Mouse (Mus musculus) forebrain, embryonic 15.5 days (tissue): ENCODE measurements around the gene Med12l. TPM values are rescaled to one million over a fixed set of nuclear protein-coding genes. Genes with fewer than 3 reads are reported as not detected.
"Not testable (repeated sequence)": the region's sequence is repeated elsewhere in the genome, so short reads cannot be mapped to it uniquely, and the experiment has no call there.

Experiments
- ATAC-seq: fragments of 200-750 bp; cut with Nextera tagmentation; replicated peaks from 2 replicates; pipeline ENCODE4 v1.8.0; 2017; ENCODE audit warnings: mild to moderate bottlenecking, moderate TSS enrichment, moderate library complexity
- H3K27ac ChIP-seq: fragments of 300-500 bp; sonication (generic); replicated peaks from 2 replicates; pipeline ENCODE4 v1.5.1; 2015; ENCODE audit warnings: mild to moderate bottlenecking, inconsistent platforms
- H3K27me3 ChIP-seq: fragments of 300-500 bp; sonication (generic); 2 replicates; pipeline ENCODE4 v1.6.1; 2015; ENCODE audit warnings: inconsistent platforms
- H3K36me3 ChIP-seq: fragments of 300-500 bp; sonication (generic); 2 replicates; pipeline ENCODE4 v1.6.1; 2015; ENCODE audit warnings: mild to moderate bottlenecking, inconsistent platforms
- H3K4me1 ChIP-seq: fragments of 300-500 bp; sonication (generic); 2 replicates; pipeline ENCODE4 v1.6.1; 2015; ENCODE audit warnings: inconsistent platforms
- H3K4me2 ChIP-seq: fragments of 300-500 bp; sonication (generic); replicated peaks from 2 replicates; pipeline ENCODE4 v1.6.1; 2015; ENCODE audit warnings: mild to moderate bottlenecking, inconsistent platforms
- H3K4me3 ChIP-seq: fragments of 300-500 bp; sonication (generic); 2 replicates; pipeline ENCODE4 v1.5.1; 2015; ENCODE audit warnings: mild to moderate bottlenecking, inconsistent platforms
- H3K9ac ChIP-seq: fragments of 300-500 bp; sonication (generic); replicated peaks from 2 replicates; pipeline ENCODE4 v1.6.1; 2015; ENCODE audit warnings: mild to moderate bottlenecking, inconsistent platforms
- H3K9me3 ChIP-seq: fragments of 300-500 bp; sonication (generic); 2 replicates; pipeline ENCODE4 v1.6.1; 2016; ENCODE audit warnings: inconsistent platforms
- WGBS: fragments of 180-500 bp; shearing (Covaris S2); methylation state at CpG from one replicate; pipeline ENCODE4 v1.1.7; 2015; ENCODE audit warnings: mixed read lengths; 5-methylcytosine and 5-hydroxymethylcytosine counted together
- polyA plus RNA-seq: library from polyadenylated mRNA; unstranded; fragments of >200 nt; fragmentation: Nextera tagmentation; extraction: Ambion mirVana; gene quantifications from 2 replicates; pipeline ENCODE4 v1.2.1, GENCODE M21; 2015

The Med12l gene
- polyA plus RNA-seq, 1 experiment from 2014 or later = 3.3 TPM

GRCm38 (mm10) chr3:59133189-59133588 is 127.6 kb downstream of the Med12l start:
- Histone ChIP-seq H3K27ac (no peak overlapping the region), H3K4me3 (no peak overlapping the region), H3K9me3 (no peaks in the 10 kb centered on the region), H3K4me1 (no peaks in the 10 kb centered on the region), H3K4me2 (no peak overlapping the region), H3K9ac (no peak overlapping the region), H3K36me3 (no peaks in the 10 kb centered on the region), H3K27me3 (no peaks in the 10 kb centered on the region)
- 92% methylated on average over 5 of the region's 5 CpGs for WGBS
- no peak for ATAC-seq

GRCm38 (mm10) chr3:59135911-59136653 is 130.5 kb downstream of the Med12l start:
- no peak overlapping the region for H3K27ac ChIP-seq
- H3K4me1 ChIP-seq = no peaks in the 10 kb centered on the region
- WGBS = 78% methylated on average over 5 of the region's 5 CpGs
- H3K27me3 ChIP-seq = no peaks in the 10 kb centered on the region
- no peaks in the 10 kb centered on the region for H3K9me3 ChIP-seq
- H3K4me3 ChIP-seq = no peak overlapping the region
- no peak for ATAC-seq
- no peak overlapping the region for H3K4me2 ChIP-seq
- no peak overlapping the region for H3K9ac ChIP-seq
- no peaks in the 10 kb centered on the region for H3K36me3 ChIP-seq

GRCm38 (mm10) chr3:59138946-59139468 is 133.4 kb downstream of the Med12l start:
- Histone ChIP-seq H3K4me3 (no peak overlapping the region), H3K4me1 (no peaks in the 10 kb centered on the region), H3K27me3 (no peaks in the 10 kb centered on the region), H3K27ac (no peak overlapping the region), H3K9me3 (no peaks in the 10 kb centered on the region), H3K4me2 (no peak overlapping the region), H3K9ac (no peak overlapping the region), H3K36me3 (no peaks in the 10 kb centered on the region)
- WGBS = 72% methylated on average over 12 of the region's 12 CpGs
- no peak for ATAC-seq

GRCm38 (mm10) chr3:59139651-59140051 is 134.0 kb downstream of the Med12l start:
- no peak overlapping the region for H3K4me3 ChIP-seq
- H3K36me3 ChIP-seq = no peaks in the 10 kb centered on the region
- H3K4me2 ChIP-seq = no peak overlapping the region
- no peaks in the 10 kb centered on the region for H3K9me3 ChIP-seq
- H3K9ac ChIP-seq = no peak overlapping the region
- H3K27ac ChIP-seq = no peak overlapping the region
- no peaks in the 10 kb centered on the region for H3K4me1 ChIP-seq
- H3K27me3 ChIP-seq = no peaks in the 10 kb centered on the region
- no peak for ATAC-seq

- no peak overlapping the region for H3K27ac ChIP-seq
- H3K9me3 ChIP-seq = no peaks in the 10 kb centered on the region
- H3K4me1 ChIP-seq = no peaks in the 10 kb centered on the region
- ATAC-seq = no peak
- no peaks in the 10 kb centered on the region for H3K27me3 ChIP-seq
- 80% methylated on average over 2 of the region's 2 CpGs for WGBS
- H3K9ac ChIP-seq = no peak overlapping the region
- H3K36me3 ChIP-seq = no peaks in the 10 kb centered on the region
- H3K4me3 ChIP-seq = no peak overlapping the region
- no peak overlapping the region for H3K4me2 ChIP-seq
These were observed 134.5 kb downstream of the Med12l start for GRCm38 (mm10) chr3:59140115-59140514.

GRCm38 (mm10) chr3:59140941-59141340 is 135.3 kb downstream of the Med12l start:
- WGBS = 94% methylated on average over 4 of the region's 4 CpGs
- H3K4me1 ChIP-seq, H3K4me2 ChIP-seq, H3K4me3 ChIP-seq, H3K9me3 ChIP-seq, H3K36me3 ChIP-seq, ATAC-seq, H3K27me3 ChIP-seq, H3K27ac ChIP-seq, H3K9ac ChIP-seq: not testable (repeated sequence)

- H3K4me3 ChIP-seq = no peak overlapping the region
- H3K27ac ChIP-seq = no peak overlapping the region
- H3K9ac ChIP-seq = no peak overlapping the region
- H3K4me1 ChIP-seq = no peaks in the 10 kb centered on the region
- H3K27me3 ChIP-seq = no peaks in the 10 kb centered on the region
- 80% methylated on average over 8 of the region's 8 CpGs for WGBS
- H3K4me2 ChIP-seq = no peak overlapping the region
- no peak for ATAC-seq
- H3K9me3 ChIP-seq = no peaks in the 10 kb centered on the region
- H3K36me3 ChIP-seq = no peaks in the 10 kb centered on the region
These were observed 136.1 kb downstream of the Med12l start for GRCm38 (mm10) chr3:59141507-59142305.

- H3K9me3 ChIP-seq = no peaks in the 10 kb centered on the region
- no peak overlapping the region for H3K9ac ChIP-seq
- no peaks in the 10 kb centered on the region for H3K27me3 ChIP-seq
- no peak overlapping the region for H3K4me3 ChIP-seq
- 61% methylated on average over 5 of the region's 5 CpGs for WGBS
- no peaks in the 10 kb centered on the region for H3K4me1 ChIP-seq
- H3K27ac ChIP-seq = no peak overlapping the region
- H3K4me2 ChIP-seq = no peak overlapping the region
- H3K36me3 ChIP-seq = no peaks in the 10 kb centered on the region
- ATAC-seq = no peak
These were observed 139.6 kb downstream of the Med12l start for GRCm38 (mm10) chr3:59145194-59145593.

- Histone ChIP-seq H3K27me3 (no peaks in the 10 kb centered on the region), H3K9me3 (no peaks in the 10 kb centered on the region), H3K4me1 (no peaks in the 10 kb centered on the region), H3K4me2 (no peak overlapping the region), H3K9ac (no peak overlapping the region), H3K27ac (no peak overlapping the region), H3K36me3 (no peaks in the 10 kb centered on the region), H3K4me3 (no peak overlapping the region)
- no peak for ATAC-seq
These were observed 144.0 kb downstream of the Med12l start for GRCm38 (mm10) chr3:59149646-59150045.

GRCm38 (mm10) chr3:59150624-59151023 is 145.0 kb downstream of the Med12l start:
- no peaks in the 10 kb centered on the region for H3K9me3 ChIP-seq
- H3K36me3 ChIP-seq = no peaks in the 10 kb centered on the region
- WGBS = 97% methylated on average over 2 of the region's 2 CpGs
- no peaks in the 10 kb centered on the region for H3K4me1 ChIP-seq
- H3K4me3 ChIP-seq = no peak overlapping the region
- H3K4me2 ChIP-seq = no peak overlapping the region
- H3K27me3 ChIP-seq = no peaks in the 10 kb centered on the region
- no peak overlapping the region for H3K27ac ChIP-seq
- no peak overlapping the region for H3K9ac ChIP-seq
- no peak for ATAC-seq

GRCm38 (mm10) chr3:59153424-59153823 is 147.8 kb downstream of the Med12l start, which contains the start of gene P2ry14:
Gene P2ry14 (minus strand): TSS chr3:59153618.
- no peak for ATAC-seq
- no peak within 1 kb of the TSS for H3K27ac ChIP-seq
- no peak within 1 kb of the TSS for H3K4me3 ChIP-seq
- H3K9me3 ChIP-seq = no peaks in the 10 kb centered on the region
- no peaks in the 10 kb centered on the region for H3K36me3 ChIP-seq
- H3K27me3 ChIP-seq = no peaks in the 10 kb centered on the region
- H3K4me1 ChIP-seq = no peaks in the 10 kb centered on the region
- WGBS = 88% methylated on average over 5 of the region's 5 CpGs
- no peak within 1 kb of the TSS for H3K4me2 ChIP-seq
- H3K9ac ChIP-seq = no peak within 1 kb of the TSS

GRCm38 (mm10) chr3:59154888-59155287 is 149.3 kb downstream of the Med12l start:
- Histone ChIP-seq H3K9me3 (no peaks in the 10 kb centered on the region), H3K9ac (no peak overlapping the region), H3K36me3 (no peaks in the 10 kb centered on the region), H3K4me2 (no peak overlapping the region), H3K4me3 (no peak overlapping the region), H3K4me1 (no peaks in the 10 kb centered on the region), H3K27ac (no peak overlapping the region), H3K27me3 (no peaks in the 10 kb centered on the region)
- no peak for ATAC-seq
- 89% methylated on average over 2 of the region's 2 CpGs for WGBS
